Mouse (Mus musculus) effector memory CD4-positive, alpha-beta T cell, adult 7 months (primary cell): ENCODE results near the gene Il20. TPM values are rescaled to one million over a fixed set of nuclear protein-coding genes. Genes with fewer than 3 reads are reported as not detected.

Experiments
- polyA plus RNA-seq: library from polyadenylated mRNA; unstranded; fragments of 100-300 nt; shearing (Covaris generic); gene quantifications from one replicate; pipeline ENCODE4 v1.2.1, GENCODE M21; 2017

The Il20 gene
- polyA plus RNA-seq: not detected

DNA sequence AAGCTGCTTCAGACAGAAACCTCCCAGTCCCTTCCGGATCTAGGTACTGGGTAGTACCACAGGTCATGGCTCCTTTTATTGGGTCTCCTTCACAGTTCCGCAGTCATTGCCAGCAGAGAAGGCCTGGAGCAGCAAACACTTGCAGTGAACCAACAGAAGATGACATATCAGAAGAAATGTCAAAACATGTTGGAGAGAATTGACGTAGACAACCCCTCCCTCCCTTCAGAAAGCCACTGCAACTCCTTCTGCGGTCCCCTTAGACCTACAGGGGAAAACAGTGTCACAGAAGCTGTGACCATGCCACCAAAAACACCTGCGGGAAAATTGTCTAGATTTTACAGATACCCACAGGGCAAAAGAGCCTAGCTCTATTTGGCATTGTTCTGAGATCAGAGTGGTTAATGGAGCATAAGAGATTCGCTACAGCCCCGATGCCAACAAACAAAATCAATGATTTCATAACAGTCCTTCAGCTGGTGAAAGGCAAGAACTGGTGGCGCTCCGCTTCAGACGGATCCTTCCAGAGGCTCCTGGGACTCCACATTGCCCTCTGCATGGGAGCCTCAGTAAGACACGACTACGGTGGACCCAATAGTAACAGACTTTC is at the start of gene Il20:
Gene Il20 (minus strand): TSS at position 51 of the 610 bp plus-strand sequence.

GRCm38 (mm10) chr1:130940065-130940687 is 28.9 kb upstream of the Il20 start, which contains the start of gene Il19:
Il19 (minus strand) TSS chr1:130940115.

DNA sequence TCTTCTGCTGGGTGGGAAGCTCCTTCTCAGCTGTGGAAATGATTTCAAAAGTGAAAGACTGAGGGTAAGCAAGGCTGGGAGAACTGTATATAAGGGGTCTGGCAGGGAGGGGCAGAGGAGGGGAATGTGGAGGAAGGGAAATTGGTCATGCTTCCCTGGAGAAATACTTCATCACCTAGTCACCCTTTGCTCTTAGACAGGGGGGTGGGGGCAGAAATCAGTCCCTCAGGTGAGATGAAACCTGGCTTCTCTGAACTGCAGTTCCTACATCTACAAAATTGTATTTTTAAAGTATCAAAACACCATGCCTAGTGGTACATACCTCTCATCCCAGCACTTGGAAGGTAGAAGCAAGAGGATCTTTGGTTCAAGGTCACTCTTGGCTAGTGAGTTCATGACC is 23.9 kb downstream of the Il20 start, which contains the start of gene Il24:
Gene Il24 (minus strand): TSS at position 101 of the 400 bp plus-strand sequence.

DNA sequence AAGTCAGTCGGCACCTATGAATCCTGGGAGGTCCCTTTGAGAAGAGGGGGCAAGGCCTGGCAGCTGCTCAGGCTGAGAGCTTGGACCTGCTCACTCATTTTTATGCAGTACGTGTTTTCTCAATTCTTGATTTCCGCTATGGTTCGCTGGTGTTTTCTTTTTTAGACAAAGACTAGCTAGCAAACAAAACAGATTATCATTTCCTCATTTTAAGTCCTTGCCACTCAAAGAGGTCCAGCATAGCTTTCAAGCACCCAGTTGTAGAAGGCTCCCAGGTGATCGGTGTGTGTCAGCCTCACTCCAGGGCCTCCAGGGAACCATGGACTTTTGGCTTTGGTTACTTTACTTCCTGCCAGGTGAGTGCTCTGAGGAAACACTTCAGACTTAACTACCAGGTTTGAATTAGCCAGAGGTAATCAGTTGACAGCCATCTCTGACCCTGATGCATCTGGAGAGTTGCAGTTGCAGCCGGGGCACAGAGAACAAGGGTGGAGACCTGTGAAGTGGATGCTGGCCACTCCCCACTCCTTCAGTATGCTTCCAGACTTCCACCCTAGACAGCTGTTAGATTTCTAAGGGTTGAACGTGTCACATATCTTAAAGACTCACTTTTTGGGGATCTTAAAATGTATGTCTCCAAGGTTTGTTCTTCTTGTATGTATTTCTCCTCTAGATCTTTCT is 45.6 kb downstream of the Il20 start, which contains the start of gene Fcmr:
Gene Fcmr (plus strand): TSS at position 129 of the 681 bp plus-strand sequence.

Other genes starting within 250 kb of the Il20 start
- not detected for gene C4bp, start 249.8 kb downstream of the Il20 start, polyA plus RNA-seq
- gene Gm29427, start 195.7 kb downstream of the Il20 start, polyA plus RNA-seq: not detected
- 3.6 TPM for gene Yod1, start 194.1 kb downstream of the Il20 start, polyA plus RNA-seq
- gene Pfkfb2, start 182.2 kb downstream of the Il20 start, polyA plus RNA-seq: 5.5 TPM
- not detected for gene AA986860, start 179.5 kb downstream of the Il20 start, polyA plus RNA-seq
- not detected for gene Fcamr, start 110.5 kb downstream of the Il20 start, polyA plus RNA-seq
- gene Pigr, start 84.8 kb downstream of the Il20 start, polyA plus RNA-seq: 0.51 TPM
- not detected for gene Fcmr, start 45.8 kb downstream of the Il20 start, polyA plus RNA-seq
- gene Il24, start 24.0 kb downstream of the Il20 start, polyA plus RNA-seq: not detected
- gene Il19, start 28.7 kb upstream of the Il20 start, polyA plus RNA-seq: not detected
- gene Il10, start 108.4 kb upstream of the Il20 start, polyA plus RNA-seq: 0.88 TPM
- gene Mapkapk2, start 186.4 kb upstream of the Il20 start, polyA plus RNA-seq: 179 TPM
- 5.3 TPM for gene Dyrk3, start 226.9 kb upstream of the Il20 start, polyA plus RNA-seq
- gene Eif2d, start 241.7 kb upstream of the Il20 start, polyA plus RNA-seq: 45.8 TPM